Mouse (Mus musculus): ENCODE results near the gene Mars. TPM values are rescaled to one million over a fixed set of nuclear protein-coding genes. Genes with fewer than 3 reads are reported as not detected.

Gene Mars
- 100 and 109 TPM in 2 replicates for polyA plus RNA-seq (2015; fragmentation: Nextera tagmentation; extraction: Ambion mirVana)

GRCm38 (mm10) chr10:127311476-127312355, at the start of gene Mars:
TSS of gene Mars (minus strand) at chr10:127311786.
- Histone ChIP-seq H3K4me3 (ENCODE audit: low read depth, low read length) (peak within 1 kb of the TSS; percentile 90), H3K4me1 (ENCODE audit: control insufficient read depth, low read depth, low read length) (peaks cover 16% of the 10 kb centered on the region), H3K4me2 (ENCODE audit: low read depth, low read length) (peak within 1 kb of the TSS; percentile 83), H3K9me3 (replicated peaks; ENCODE audit: control insufficient read depth, low read length) (no peaks in the 10 kb centered on the region), H3K36me3 (ENCODE audit: control insufficient read depth, insufficient read depth) (peaks cover 23% of the 10 kb centered on the region), H3K27ac (ENCODE audit: low read length) (peak within 1 kb of the TSS; percentile 94), H3K27me3 (ENCODE audit: control insufficient read depth, insufficient read depth, low read depth, low read length) (no peaks in the 10 kb centered on the region), H3K9ac (ENCODE audit: low read depth, low read length) (peak within 1 kb of the TSS; percentile 96)
- ATAC-seq (ENCODE audit: low read depth): peak; percentile 94
- under 1% methylated on average over 65 of the region's 65 CpGs for WGBS (ENCODE audit: insufficient replicate concordance)

DNA sequence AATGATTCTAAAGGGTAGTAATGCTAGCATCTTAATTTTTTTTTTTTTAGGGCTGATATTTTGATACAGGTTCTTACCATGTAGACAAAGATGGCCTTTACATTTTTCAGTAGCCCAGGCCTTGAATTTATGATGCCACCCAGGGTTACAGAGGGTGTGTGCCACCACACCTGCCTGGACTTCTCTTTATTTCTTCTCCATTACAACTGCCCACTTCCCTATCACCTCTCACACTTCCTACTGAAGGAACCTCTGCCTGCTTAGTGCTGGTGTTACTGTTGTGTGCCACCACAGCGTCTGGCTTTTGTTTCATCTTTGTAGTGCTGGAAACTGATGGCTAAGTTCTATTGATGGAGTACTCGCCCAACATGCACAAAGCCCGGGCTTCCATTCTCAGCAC, 49.1 kb upstream of the Mars start:
- Histone ChIP-seq H3K9me3 (replicated peaks; ENCODE audit: control insufficient read depth, low read length) (no peaks in the 10 kb centered on the region), H3K27ac (ENCODE audit: low read length) (no peak overlapping the region), H3K9ac (ENCODE audit: low read depth, low read length) (no peak overlapping the region), H3K4me3 (ENCODE audit: low read depth, low read length) (no peak overlapping the region), H3K4me2 (ENCODE audit: low read depth, low read length) (no peak overlapping the region), H3K4me1 (ENCODE audit: control insufficient read depth, low read depth, low read length) (no peaks in the 10 kb centered on the region), H3K27me3 (ENCODE audit: control insufficient read depth, insufficient read depth, low read depth, low read length) (no peaks in the 10 kb centered on the region), H3K36me3 (ENCODE audit: control insufficient read depth, insufficient read depth) (peaks cover 3% of the 10 kb centered on the region; the same call in 1 of the 2 replicates)
- ATAC-seq (ENCODE audit: low read depth): no peak
- 45% methylated on average over 3 of the region's 3 CpGs for WGBS (ENCODE audit: insufficient replicate concordance)

GRCm38 (mm10) chr10:127355336-127355735, 43.8 kb upstream of the Mars start:
- Histone ChIP-seq H3K36me3 (ENCODE audit: control insufficient read depth, insufficient read depth) (no peaks in the 10 kb centered on the region), H3K4me3 (ENCODE audit: low read depth, low read length) (no peak overlapping the region), H3K27ac (ENCODE audit: low read length) (peak overlapping the region; percentile 31), H3K4me2 (ENCODE audit: low read depth, low read length) (no peak overlapping the region), H3K9me3 (replicated peaks; ENCODE audit: control insufficient read depth, low read length) (no peaks in the 10 kb centered on the region), H3K27me3 (ENCODE audit: control insufficient read depth, insufficient read depth, low read depth, low read length) (no peaks in the 10 kb centered on the region), H3K9ac (ENCODE audit: low read depth, low read length) (no peak overlapping the region), H3K4me1 (ENCODE audit: control insufficient read depth, low read depth, low read length) (peaks cover 4% of the 10 kb centered on the region)
- WGBS (ENCODE audit: insufficient replicate concordance): 65% methylated on average over 10 of the region's 10 CpGs
- ATAC-seq (ENCODE audit: low read depth): peak; percentile 68

- H3K36me3 ChIP-seq (ENCODE audit: control insufficient read depth, insufficient read depth): no peaks in the 10 kb centered on the region
- H3K4me3 ChIP-seq (ENCODE audit: low read depth, low read length): no peak within 1 kb of the TSS
- H3K9me3 ChIP-seq (replicated peaks; ENCODE audit: control insufficient read depth, low read length): no peaks in the 10 kb centered on the region
- no peaks in the 10 kb centered on the region for H3K27me3 ChIP-seq (ENCODE audit: control insufficient read depth, insufficient read depth, low read depth, low read length)
- H3K9ac ChIP-seq (ENCODE audit: low read depth, low read length): no peak within 1 kb of the TSS
- H3K4me1 ChIP-seq (ENCODE audit: control insufficient read depth, low read depth, low read length): peaks cover 6% of the 10 kb centered on the region
- no peak within 1 kb of the TSS for H3K4me2 ChIP-seq (ENCODE audit: low read depth, low read length)
- WGBS (ENCODE audit: insufficient replicate concordance): 46% methylated on average over 18 of the region's 18 CpGs
- peak within 1 kb of the TSS; percentile 31 for H3K27ac ChIP-seq (ENCODE audit: low read length)
- ATAC-seq (ENCODE audit: low read depth): no peak
Observed at GRCm38 (mm10) chr10:127353909-127354895, 42.6 kb upstream of the Mars start, which contains the start of gene Inhbe. TSS of gene Inhbe (minus strand) at chr10:127354411.

DNA sequence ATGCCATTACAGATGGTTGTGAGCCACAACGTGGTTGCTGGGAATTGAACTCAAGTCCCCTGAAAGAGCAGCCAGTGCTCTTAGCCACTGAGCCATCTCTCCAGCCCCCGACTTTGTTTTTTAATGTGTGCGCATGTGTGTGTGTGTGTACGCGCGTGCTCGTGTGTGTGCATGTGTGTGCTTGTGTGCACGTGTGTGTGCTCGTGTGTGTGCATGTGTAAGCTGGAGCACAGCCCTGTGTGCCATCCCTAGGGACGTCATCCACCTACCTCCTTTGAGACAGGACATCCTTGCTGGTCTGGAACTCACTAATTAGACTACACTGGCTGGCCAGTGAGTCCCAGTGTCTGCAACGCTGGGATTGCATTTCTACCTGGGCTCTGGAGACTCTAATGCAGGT, 41.2 kb upstream of the Mars start:
- no peak overlapping the region for H3K4me2 ChIP-seq (ENCODE audit: low read depth, low read length)
- H3K9ac ChIP-seq (ENCODE audit: low read depth, low read length): no peak overlapping the region
- 64% methylated on average over 11 of the region's 11 CpGs for WGBS (ENCODE audit: insufficient replicate concordance)
- no peak for ATAC-seq (ENCODE audit: low read depth)
- no peaks in the 10 kb centered on the region for H3K36me3 ChIP-seq (ENCODE audit: control insufficient read depth, insufficient read depth)
- H3K9me3 ChIP-seq (replicated peaks; ENCODE audit: control insufficient read depth, low read length): no peaks in the 10 kb centered on the region
- H3K27ac ChIP-seq (ENCODE audit: low read length): peak overlapping the region; percentile 56; the same call in 1 of the 2 replicates
- H3K4me1 ChIP-seq (ENCODE audit: control insufficient read depth, low read depth, low read length): peaks cover 6% of the 10 kb centered on the region
- no peak overlapping the region for H3K4me3 ChIP-seq (ENCODE audit: low read depth, low read length)
- H3K27me3 ChIP-seq (ENCODE audit: control insufficient read depth, insufficient read depth, low read depth, low read length): no peaks in the 10 kb centered on the region

DNA sequence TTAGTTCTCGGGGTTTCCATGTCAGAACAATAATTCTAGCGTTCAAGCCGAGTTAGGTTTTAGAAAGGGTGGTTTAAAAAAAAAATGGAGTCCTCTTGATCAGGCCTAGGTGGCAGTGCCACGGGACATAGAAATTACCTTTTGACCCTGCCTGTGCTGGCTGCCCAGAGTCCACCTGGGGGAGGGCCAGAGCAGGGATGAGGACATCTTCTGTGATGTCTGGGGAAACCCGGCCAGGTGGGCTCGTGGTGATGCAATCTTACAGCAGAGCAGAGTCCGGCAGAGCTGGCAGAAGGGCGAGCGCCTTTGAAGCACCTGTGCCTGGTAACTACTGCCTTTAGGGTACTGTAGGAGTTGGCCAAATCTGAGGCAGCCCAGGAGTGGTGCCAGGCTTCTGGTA, 40.6 kb upstream of the Mars start:
- H3K4me2 ChIP-seq (ENCODE audit: low read depth, low read length): no peak overlapping the region
- no peak overlapping the region for H3K9ac ChIP-seq (ENCODE audit: low read depth, low read length)
- H3K27ac ChIP-seq (ENCODE audit: low read length): peak overlapping the region; percentile 64
- peak; percentile 57 for ATAC-seq (ENCODE audit: low read depth)
- H3K27me3 ChIP-seq (ENCODE audit: control insufficient read depth, insufficient read depth, low read depth, low read length): no peaks in the 10 kb centered on the region
- H3K36me3 ChIP-seq (ENCODE audit: control insufficient read depth, insufficient read depth): no peaks in the 10 kb centered on the region
- WGBS (ENCODE audit: insufficient replicate concordance): 57% methylated on average over 9 of the region's 9 CpGs
- no peaks in the 10 kb centered on the region for H3K9me3 ChIP-seq (replicated peaks; ENCODE audit: control insufficient read depth, low read length)
- peaks cover 6% of the 10 kb centered on the region for H3K4me1 ChIP-seq (ENCODE audit: control insufficient read depth, low read depth, low read length)
- H3K4me3 ChIP-seq (ENCODE audit: low read depth, low read length): no peak overlapping the region

DNA sequence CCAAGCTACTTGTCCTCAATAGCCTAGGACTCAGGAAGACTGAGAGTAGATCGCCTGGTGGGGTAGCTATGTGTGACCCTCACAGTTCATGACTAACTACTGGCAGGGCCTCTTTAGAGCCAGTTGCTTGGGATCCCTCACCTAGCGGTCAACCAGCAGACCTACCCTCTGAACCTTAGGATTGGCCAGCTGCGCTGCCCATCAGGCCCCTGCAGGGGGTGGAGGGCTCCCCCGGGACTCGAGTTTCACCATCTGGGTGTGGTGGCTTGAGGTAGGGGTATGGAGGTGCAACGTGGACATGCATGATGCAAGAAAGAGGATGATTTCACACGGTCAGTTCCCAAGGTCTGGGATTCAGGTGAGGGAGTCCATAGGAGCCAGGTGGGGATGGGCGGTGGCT, 40.1 kb upstream of the Mars start:
- peak; percentile 63 for ATAC-seq (ENCODE audit: low read depth)
- H3K9ac ChIP-seq (ENCODE audit: low read depth, low read length): no peak overlapping the region

GRCm38 (mm10) chr10:127351285-127351595, 39.7 kb upstream of the Mars start:
- Histone ChIP-seq H3K4me3 (ENCODE audit: low read depth, low read length) (peak overlapping the region; percentile 13; the same call in 1 of the 2 replicates), H3K27me3 (ENCODE audit: control insufficient read depth, insufficient read depth, low read depth, low read length) (no peaks in the 10 kb centered on the region), H3K9me3 (replicated peaks; ENCODE audit: control insufficient read depth, low read length) (no peaks in the 10 kb centered on the region), H3K4me2 (ENCODE audit: low read depth, low read length) (peak overlapping the region; percentile 48; the same call in 1 of the 2 replicates), H3K36me3 (ENCODE audit: control insufficient read depth, insufficient read depth) (no peaks in the 10 kb centered on the region), H3K27ac (ENCODE audit: low read length) (peak overlapping the region; percentile 64), H3K9ac (ENCODE audit: low read depth, low read length) (0 out of 2 replicates have a peak overlapping the region, but pooled peaks have one; percentile 8), H3K4me1 (ENCODE audit: control insufficient read depth, low read depth, low read length) (peaks cover 6% of the 10 kb centered on the region)
- WGBS (ENCODE audit: insufficient replicate concordance): 64% methylated on average over 8 of the region's 8 CpGs
- no peak for ATAC-seq (ENCODE audit: low read depth)

More for the DNA sequence above, 40.1 kb upstream of the Mars start:
- H3K4me3 ChIP-seq (ENCODE audit: low read depth, low read length): no peak overlapping the region
- no peaks in the 10 kb centered on the region for H3K9me3 ChIP-seq (replicated peaks; ENCODE audit: control insufficient read depth, low read length)
- H3K36me3 ChIP-seq (ENCODE audit: control insufficient read depth, insufficient read depth): no peaks in the 10 kb centered on the region
- peaks cover 6% of the 10 kb centered on the region for H3K4me1 ChIP-seq (ENCODE audit: control insufficient read depth, low read depth, low read length)
- H3K27ac ChIP-seq (ENCODE audit: low read length): peak overlapping the region; percentile 64
- no peaks in the 10 kb centered on the region for H3K27me3 ChIP-seq (ENCODE audit: control insufficient read depth, insufficient read depth, low read depth, low read length)
- WGBS (ENCODE audit: insufficient replicate concordance): 56% methylated on average over 8 of the region's 8 CpGs
- H3K4me2 ChIP-seq (ENCODE audit: low read depth, low read length): no peak overlapping the region
